Mouse (Mus musculus): ENCODE results near the gene Scaf8.
"Not testable (repeated sequence)": the region's sequence is repeated elsewhere in the genome, so short reads cannot be mapped to it uniquely, and the experiment has no call there.

The Scaf8 gene

GRCm38 (mm10) chr17:3115380-3115974 lies 705 bp downstream of the Scaf8 start:
- peak; percentile 39 to 44 for DNase-seq (ENCODE audit: low spot score in 2 of 2)

GRCm38 (mm10) chr17:3120949-3121348 lies 6.2 kb downstream of the Scaf8 start:
- not testable (repeated sequence) for DNase-seq (ENCODE audit: low spot score in 2 of 2)

GRCm38 (mm10) chr17:3123581-3123980 lies 8.8 kb downstream of the Scaf8 start:
- not testable (repeated sequence) for DNase-seq (ENCODE audit: low spot score in 2 of 2)

DNA sequence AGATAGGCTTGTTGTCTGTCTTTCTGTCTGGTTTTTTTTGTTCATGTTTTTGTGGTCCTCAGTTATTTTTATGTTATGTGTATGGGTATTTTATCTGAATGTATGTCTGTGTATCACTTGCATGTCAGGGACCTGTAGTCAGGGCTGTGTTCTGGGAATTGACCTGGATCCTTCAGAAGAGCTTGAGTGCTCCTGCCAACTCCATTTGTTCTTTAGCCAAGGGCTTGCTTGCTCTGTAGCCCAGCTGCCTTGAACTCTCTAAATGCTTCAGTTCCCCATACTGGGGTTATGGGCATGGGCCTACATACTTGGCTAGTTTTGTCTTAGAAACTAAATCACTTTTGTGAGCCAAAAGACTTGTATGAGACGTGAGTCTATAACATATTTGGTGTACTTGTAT lies 13.9 kb downstream of the Scaf8 start:
- DNase-seq (ENCODE audit: low spot score in 2 of 2), result no peak

GRCm38 (mm10) chr17:3129791-3130190 lies 15.0 kb downstream of the Scaf8 start:
- no peak for DNase-seq (ENCODE audit: low spot score in 2 of 2)

GRCm38 (mm10) chr17:3135346-3135745 lies 20.6 kb downstream of the Scaf8 start:
- DNase-seq (ENCODE audit: low spot score in 2 of 2), result no peak

DNA sequence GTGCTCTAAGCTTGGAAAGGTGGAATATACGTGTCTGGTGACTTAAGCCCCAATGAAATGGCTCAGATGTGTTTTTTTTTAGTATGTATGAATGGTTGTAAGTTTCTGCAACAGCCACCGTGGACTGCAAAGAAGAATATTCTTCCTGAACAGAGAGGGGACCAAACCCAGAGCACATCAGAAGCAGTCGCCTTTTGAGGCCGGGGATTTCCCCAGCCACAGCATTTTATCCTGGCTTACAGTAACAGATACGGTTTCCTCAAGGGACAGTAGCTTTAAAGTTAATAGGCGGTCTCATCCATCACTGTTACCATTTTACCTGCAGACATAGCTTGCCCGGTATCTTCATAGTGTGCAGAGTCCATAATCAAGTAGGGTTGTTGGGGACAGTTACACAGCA lies 21.4 kb downstream of the Scaf8 start:
- DNase-seq (ENCODE audit: low spot score in 2 of 2), result no peak

- DNase-seq (ENCODE audit: low spot score in 2 of 2), result no peak
These were observed 23.6 kb downstream of the Scaf8 start for GRCm38 (mm10) chr17:3138387-3138786.

DNA sequence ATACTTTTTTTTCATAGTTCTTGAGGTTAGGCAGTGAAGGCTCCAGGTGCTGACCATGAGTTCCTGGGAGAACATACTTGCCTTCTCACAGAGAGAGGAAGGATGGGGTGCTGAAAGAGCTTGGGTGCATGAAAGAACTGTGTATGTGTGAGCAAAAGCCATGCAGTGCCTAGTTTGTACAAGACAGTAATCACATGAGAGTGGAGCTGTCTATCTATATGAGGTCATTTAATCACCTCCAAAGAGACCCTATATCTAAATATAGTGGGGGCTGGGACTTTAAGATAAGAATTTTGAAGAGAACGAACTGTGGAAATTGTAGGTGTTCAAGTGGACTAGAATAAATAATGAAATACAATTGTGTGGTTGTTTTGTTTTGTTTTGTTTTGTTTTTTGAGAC lies 25.3 kb downstream of the Scaf8 start:
- DNase-seq (ENCODE audit: low spot score in 2 of 2), result no peak

DNA sequence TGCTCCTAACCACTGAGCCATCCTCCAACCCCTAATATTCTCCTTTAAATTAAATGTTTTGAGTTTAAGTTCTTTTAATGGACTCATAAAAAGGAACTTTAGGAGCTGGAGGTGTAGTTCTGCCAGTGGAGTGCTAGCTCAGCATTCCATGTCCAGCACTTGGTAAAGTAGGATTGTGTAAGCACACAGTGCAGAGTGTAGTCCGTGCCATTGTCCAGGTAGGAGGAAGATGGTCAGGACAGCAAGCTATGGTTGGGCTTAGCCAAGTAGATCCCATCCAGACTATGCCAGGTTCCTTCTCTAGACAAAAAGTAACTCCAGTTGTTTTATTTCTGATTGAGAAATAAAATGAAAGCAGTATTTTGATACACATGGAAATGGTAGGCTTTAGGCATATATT lies 34.1 kb downstream of the Scaf8 start:
- DNase-seq (ENCODE audit: low spot score in 2 of 2), result no peak

DNA sequence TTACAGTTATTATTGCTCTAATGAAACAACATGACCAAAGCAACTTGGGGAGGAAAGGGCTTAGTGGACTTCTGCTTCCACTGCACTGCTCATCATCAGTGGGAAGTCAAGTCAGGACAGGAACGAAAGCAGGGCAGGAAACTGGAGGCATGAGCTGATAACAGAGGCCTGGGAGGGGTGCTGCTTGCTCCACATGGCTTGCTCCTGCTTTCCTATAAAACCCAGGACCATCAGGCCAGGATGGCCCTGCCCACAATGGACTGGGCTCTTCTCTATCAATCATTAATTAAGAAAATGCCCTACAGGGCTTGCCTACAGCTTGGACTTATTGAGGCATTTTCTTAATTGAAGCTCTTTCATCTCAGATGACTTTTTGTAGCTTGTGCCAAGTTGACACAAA lies 34.8 kb downstream of the Scaf8 start:
- no peak for DNase-seq (ENCODE audit: low spot score in 2 of 2)

DNA sequence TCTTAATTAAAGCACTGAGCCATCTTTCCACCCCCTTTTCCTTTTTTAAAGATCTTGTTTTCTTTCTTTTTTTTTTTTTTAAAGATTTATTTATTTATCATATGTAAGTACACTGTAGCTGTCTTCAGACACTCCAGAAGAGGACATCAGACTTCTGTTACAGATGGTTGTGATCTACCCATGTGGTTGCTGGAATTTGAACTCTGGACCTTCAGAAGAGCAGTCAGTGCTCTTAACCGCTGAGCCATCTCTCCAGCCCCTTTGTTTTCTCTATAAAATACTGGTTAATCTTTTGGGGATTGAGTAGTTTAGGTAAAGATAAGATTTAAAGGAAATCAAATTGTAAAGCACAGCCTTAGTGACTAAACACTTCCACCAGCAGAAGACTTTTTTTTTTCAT lies 35.9 kb downstream of the Scaf8 start:
- DNase-seq (ENCODE audit: low spot score in 2 of 2), result not testable (repeated sequence)

DNA sequence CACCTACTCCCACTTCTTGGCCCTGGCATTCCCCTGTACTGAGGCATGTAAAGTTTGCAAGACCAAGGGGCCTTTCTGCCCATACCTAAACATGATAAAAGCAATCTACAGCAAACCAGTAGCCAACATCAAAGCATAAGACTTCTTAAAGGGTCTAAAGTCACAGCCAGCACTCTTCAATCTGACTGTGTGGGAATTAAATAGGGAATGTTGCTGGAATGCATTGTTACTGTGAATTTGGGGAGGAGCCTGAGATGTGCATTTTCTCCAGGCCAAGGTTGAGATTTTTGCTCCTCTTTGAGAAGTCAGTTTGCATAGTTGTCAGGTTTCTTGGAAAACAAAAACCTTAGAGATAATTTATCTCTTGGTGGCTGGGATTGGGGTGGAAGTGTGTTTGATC lies 36.4 kb downstream of the Scaf8 start:
- no peak for DNase-seq (ENCODE audit: low spot score in 2 of 2)

GRCm38 (mm10) chr17:3156176-3156575 lies 41.4 kb downstream of the Scaf8 start:
- DNase-seq (ENCODE audit: low spot score in 2 of 2), result not testable (repeated sequence)

DNA sequence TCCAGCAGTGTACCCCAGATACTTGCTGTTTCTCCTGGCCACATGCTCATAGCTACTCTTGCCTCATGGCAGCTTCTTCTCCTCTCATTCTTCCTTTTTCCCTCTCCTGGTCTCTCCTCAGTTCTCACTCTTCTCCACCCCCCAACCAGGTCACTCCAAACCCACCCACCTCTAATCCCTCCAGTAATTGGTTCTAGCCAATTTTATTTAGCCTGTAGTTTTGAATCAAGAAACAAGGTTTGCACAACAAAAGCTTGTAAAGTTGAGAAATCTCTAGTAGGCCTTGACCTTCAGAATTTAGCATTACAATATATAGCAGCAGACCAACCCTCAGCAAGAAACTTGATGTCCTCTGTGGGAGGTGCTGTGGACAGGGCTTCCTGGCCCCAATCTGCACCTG lies 42.2 kb downstream of the Scaf8 start:
- DNase-seq (ENCODE audit: low spot score in 2 of 2), result no peak

DNA sequence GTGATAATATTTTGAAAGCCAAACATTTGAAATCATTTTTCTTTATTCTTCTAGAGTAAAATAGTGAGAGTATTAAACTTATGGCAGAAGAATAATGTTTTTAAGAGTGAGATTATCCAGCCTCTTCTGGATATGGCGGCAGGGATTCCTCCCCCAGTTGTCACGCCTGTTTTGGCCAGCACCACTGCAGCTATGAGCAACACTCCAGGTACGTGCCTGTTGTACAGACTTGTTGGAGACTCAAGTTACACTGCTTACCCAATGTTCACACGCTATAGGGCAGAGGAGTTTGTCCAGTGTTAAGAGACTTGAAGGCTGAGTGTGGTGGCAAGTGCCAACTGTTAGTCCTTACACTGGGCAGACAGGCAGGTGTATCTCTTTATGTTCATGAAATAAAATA lies 48.1 kb downstream of the Scaf8 start:
- no peak for DNase-seq (ENCODE audit: low spot score in 2 of 2)

GRCm38 (mm10) chr17:3180425-3180945 lies 65.7 kb downstream of the Scaf8 start:
- DNase-seq (ENCODE audit: low spot score in 2 of 2), result not testable (repeated sequence)

GRCm38 (mm10) chr17:3195483-3195882 lies 80.7 kb downstream of the Scaf8 start:
- DNase-seq (ENCODE audit: low spot score in 2 of 2), result not testable (repeated sequence)

DNA sequence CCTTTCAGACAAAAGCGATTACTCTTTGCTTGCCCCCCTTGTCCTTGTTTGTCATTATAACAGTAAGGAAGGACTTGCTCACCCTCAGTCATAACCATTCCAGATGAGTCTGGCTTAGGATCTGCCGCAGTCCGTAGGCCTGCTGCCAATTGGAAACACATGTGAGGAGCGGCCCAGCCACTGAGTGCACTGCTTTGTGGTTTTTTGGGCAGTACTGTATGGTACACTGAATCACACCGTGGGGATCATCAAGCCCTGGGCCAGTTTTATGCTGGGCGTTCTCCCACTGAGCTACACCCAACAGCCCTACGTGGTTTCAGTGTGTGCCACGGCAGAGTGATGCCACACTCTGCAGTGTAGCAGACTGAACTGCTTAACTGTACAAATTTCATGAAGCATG lies 85.6 kb downstream of the Scaf8 start:
- DNase-seq (ENCODE audit: low spot score in 2 of 2), result no peak

DNA sequence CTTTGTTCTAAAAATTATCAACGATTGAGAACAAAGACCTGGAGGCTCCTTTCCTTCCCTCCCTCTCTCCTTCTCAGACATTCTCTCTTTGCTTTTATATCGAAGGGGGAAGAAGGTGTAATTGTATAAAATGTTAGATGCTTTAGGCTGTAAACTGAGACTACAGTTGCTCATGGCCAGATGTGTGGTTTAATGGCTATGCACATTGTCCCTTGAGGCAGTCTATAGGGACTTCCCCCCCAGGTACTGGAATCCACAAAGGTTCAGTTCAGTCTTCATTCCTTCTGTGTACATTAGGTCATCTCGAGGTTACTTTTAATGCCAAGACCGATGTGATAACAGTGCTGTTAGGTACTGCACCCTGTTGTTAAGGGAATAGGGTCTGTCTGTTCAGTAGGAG lies 89.1 kb downstream of the Scaf8 start:
- no peak for DNase-seq (ENCODE audit: low spot score in 2 of 2)

- DNase-seq (ENCODE audit: low spot score in 2 of 2), result no peak
These were observed 90.1 kb downstream of the Scaf8 start for GRCm38 (mm10) chr17:3204826-3205405.

- no peak for DNase-seq (ENCODE audit: low spot score in 2 of 2)
These were observed 92.0 kb downstream of the Scaf8 start for GRCm38 (mm10) chr17:3206527-3207398.

Data from frontal cortex, postnatal 25 days (tissue).